Mouse (Mus musculus) right cerebral cortex, adult 18-20 months (tissue): ENCODE results near the gene Myo18a.
"Not testable (repeated sequence)": the region's sequence is repeated elsewhere in the genome, so short reads cannot be mapped to it uniquely, and the experiment has no call there.

Experiments used
- DNase-seq: peaks from one replicate; pipeline ENCODE4 v3.0.0; 2022; ENCODE audit warnings: mixed read lengths

Gene Myo18a

DNA sequence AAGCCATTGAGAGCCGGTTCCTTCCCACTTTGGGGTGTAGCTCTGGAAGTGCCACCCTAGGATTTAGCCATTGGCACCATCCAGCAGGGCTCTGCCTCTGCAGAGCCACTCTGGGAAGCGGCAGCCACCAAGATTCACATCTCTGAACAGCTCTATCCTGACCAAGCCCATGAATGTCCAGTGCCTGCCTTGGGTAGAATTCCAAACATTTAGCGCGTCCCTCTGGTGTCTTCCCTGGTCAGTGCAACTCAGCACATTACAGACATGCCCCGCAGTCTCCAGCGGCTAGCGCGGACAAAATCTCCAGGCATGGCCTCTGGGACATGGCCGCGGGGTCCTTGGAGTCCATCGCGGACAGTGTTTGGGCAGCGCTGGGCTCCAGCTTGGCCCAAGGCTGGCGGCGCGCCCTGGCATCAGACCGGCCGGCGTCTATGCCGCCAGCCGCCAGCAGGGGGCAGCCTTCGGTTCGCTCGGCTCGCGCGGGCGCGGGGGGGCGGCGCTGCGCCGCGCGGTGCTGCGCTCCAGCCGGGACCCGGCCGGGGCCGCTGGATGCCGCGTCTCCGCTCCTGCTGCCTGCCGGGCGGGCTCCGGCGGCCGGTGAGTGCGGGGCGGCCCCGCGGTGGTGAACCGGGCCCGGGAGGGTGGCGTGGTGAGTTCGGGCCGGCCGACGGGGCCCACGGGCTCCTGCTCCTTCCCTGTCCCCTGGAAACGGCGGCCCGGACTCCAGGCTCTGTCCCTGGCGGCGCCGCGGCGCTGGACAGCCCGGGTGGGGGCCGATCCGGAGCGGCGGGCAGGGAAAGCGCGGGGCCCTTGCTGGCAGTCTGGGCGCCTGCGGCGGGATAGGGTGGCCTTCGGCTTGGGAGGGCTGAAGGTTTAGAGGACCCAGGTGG, at the start of gene Myo18a:
Gene Myo18a (plus strand): TSS at position 464 of the 890 bp plus-strand sequence.
- DNase-seq: peak; percentile 79

DNA sequence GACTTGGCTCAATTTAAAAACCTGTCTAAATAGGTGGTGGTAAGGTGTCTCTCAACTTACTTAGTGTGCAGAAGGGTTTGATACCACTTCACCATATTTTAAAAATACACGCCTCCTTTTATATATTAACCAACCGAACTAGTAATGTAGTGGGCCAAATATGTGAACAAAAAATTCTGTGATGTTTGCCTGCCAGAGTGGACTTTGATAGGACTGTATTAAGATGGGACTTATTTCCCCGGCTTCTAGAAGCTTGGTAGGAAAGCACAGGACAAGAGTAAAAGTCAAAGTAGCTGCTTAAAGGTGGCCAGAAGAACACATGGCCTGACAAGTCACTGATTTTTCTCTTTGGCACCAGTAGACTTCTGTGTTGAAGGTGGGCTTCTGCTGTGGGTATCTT, 49.3 kb upstream of the Myo18a start:
- no peak for DNase-seq

DNA sequence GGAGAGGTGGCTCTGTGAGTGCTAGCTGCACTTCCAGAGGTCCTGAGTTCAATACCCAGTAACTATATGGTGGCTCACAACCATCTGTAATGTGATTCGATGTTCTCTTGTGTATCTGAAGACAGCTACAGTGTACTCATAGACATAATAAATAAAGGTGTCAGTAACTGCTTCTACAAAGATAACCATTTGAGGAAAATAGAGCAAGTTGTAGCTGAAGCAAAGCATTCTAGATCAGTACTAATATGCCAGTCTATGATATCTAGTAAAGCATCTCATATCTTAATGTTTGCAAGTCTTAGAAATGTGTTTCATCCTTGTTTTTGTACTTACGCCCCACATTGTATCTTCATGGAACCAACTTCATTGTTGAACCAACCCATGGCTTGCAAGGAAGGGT, 44.0 kb upstream of the Myo18a start:
- no peak for DNase-seq

DNA sequence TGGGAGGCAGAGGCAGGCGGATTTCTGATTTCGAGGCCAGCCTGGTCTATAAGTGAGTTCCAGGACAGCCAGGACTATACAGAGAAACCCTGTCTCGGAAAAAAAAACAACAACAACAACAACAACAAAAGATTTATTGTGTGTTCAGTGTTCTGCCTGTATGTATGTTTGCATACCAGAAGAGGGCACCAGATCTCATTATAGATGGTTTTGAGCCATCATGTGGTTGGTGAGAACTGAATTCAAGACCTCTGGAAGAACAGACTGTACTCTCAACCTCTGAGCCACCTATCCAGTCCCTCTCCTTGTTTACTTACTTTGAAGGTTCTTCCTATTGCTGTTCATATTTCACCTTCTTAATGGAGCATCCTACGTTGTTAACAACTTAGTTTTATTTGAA, 41.7 kb upstream of the Myo18a start:
- DNase-seq: no peak

DNA sequence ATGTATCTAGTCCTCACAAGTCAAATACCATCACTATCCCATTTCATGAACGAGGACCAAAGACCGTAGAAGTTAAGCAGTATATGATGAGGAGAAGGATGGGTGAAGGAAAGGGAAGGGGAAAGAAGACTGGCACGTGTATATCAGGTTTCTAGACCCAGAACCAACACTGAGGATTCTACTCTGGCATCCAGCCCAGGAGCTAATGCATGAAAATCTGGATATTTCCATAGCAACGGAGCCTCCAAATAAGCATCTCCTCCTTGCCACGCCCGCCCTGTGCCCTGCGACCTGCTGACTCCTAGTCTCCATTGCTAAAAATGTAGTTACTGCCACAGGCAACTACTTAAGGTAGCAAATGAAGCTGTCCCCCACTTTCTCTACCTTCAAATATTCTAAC, 38.3 kb upstream of the Myo18a start:
- DNase-seq: no peak

DNA sequence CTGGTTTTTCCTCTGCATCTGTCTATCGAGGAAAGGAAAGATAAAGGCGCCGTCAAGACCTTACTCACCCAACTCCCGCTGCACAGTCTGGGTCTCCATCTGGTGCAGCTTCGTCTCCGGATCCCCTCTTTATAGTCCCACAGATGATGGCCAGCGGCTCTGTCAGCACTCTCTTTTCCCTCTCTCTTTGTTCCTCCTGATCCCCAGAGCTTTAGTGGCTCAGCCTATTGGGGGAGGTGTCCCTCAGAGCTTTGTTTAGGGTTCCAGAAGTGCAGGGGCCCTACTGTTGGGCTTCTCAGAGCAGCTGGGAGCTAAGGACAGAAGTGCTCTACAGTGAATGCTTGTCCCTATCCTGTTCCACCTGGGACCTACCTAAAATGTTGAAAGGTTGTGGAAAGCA, 37.9 kb upstream of the Myo18a start, which contains the start of gene Cryba1:
Gene Cryba1 (minus strand): TSS at position 101 of the 400 bp plus-strand sequence.
- DNase-seq: no peak

DNA sequence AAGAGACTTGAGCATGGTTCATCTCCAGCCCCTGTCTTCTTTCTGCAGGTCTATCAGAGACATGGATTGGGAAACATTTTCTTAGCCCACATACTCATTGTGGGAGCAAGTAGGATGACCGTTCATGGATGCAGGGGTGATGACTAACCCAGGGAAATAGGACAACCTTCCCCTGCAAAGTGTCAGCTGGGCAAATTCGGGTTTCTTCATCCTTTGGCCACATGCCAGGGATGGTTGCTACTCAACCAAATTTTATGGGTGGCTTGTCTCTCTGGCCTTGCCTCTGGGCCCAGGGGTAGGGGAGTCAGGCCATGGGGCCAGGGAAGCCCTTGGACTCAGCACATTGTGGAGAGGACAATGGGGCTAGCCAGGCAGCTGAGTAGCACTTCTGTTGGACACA, 34.5 kb upstream of the Myo18a start:
- no peak for DNase-seq

DNA sequence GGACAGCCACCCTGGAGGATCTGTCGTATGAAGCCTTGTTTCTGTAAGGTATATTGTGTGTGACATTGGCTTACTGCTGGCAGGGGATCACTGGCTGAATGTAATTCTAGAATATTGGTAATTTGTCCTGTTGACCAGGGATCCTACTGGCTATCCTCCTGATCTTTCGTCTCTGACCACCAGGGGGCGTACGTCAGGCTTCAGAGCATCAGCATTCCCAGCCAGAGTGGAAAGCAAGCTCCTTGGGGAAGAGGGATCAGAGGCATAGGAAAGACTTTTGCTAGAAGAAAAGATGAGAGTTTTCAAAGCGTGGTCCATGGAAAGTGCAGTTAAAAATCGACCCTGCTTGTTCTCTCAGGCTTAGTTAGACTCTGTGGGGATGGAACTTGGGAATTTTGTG, 25.8 kb upstream of the Myo18a start:
- DNase-seq: peak; percentile 78

DNA sequence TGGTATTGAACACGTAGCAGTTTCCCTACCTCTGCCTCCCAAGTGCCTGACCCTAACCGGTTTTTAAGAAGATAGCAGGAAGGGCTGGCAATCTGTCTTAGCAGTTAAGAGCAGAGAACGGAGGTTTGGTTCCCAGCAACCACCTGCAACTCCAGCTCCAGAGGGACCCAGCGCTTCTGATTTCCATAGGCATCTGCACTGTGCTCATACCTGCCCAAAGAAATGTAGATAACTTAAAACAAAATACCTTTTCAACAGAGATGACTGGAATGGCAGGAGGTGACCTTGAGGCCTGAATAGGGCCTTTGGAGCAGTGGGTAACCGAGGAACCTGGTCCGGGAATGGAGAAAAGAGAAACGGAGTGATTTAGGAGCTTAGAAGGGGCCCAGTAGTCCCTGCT, 24.5 kb upstream of the Myo18a start:
- DNase-seq: no peak

DNA sequence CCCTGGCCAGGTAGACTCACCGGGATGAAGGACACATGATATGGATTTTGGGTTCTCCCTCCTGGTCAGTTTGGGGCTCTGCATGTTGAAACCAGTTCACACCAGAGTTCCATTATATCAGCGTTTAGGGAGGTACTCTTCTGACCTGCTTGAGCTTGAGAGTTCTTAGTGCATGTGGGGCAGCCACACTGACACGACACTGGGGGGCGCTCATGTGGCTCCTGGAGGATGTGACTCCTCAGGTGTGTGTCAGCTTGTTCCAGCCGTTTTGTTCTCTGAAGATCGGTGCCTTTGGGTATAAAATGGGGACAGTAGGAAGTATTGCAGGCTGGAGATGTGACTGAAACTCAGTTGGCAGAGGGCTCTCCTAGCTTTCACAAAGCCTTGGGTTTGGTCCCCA, 19.1 kb upstream of the Myo18a start:
- DNase-seq: peak; percentile 22

DNA sequence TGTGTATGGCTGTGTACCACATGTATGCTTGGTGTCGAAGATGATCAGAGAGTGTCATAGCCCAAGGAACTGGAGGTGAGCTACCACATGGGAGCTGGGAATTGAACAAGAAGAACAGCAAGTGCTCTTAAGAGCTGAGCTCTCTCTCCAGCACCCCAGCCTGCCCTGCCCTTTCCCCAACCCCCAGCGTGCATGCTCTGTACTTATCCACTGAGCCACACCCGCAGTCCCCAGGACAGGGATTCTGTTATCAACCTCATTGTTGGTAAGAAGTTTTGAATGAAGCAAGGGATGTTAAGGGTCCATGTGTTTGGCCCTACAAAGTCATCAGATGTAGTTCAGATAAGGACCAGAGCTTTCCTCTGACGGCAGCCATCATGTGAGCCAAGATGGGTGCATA, 16.4 kb upstream of the Myo18a start:
- no peak for DNase-seq

DNA sequence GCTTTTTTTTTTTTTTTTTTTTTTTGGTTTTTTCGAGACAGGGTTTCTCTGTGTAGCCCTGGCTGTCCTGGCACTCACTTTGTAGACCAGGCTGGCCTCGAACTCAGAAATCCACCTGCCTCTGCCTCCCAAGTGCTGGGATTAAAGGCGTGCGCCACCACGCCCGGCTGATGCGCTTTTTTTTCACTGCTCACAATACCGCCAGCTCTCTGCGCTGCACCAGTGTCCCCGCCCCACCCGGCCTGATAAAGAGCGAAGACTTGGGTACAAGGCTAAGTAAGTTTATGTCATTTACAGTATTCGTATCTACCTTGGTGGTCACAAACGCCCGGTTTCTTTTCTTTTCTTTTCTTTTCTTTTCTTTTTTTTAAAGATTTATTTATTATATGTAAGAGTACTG, 15.9 kb upstream of the Myo18a start:
- not testable (repeated sequence) for DNase-seq

DNA sequence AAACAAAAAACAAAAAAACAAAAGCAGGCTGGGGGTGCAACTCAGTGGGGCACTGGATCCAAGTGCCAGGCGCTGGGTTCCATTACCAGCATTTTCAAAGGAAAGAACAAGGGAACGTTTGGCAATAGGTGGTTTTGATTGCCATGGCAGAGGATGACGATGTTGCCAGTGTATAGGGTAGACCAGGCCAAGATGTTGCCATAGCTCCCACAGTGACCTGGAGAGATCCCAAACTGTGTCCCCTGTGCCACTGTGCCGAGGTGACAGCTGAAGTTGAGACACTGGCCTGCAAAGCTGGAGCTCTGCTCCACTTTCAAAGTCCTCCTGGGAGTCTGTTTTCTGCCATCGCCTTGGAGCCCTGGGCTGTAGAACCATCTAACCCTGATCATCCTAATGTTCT, 14.1 kb upstream of the Myo18a start:
- no peak for DNase-seq

DNA sequence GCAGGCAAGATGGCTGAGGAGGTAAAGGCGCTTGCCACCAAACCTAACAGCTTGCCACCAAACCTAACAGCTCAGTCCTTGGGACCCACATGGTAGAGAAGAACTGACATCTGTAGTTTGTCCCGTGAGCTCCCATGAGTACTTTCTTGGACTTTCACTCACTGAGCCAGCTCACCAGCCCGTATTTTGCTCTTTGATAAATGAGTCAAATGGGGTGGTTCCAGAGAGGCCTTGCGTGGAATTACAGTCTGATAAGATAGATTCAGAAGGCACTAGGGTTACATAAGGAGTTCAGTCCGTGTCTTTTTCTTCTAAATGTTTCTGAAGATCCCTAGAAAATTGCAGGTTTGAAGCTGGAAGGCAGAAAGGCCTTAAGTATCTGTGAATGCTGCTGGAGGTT, 10.5 kb upstream of the Myo18a start:
- no peak for DNase-seq

DNA sequence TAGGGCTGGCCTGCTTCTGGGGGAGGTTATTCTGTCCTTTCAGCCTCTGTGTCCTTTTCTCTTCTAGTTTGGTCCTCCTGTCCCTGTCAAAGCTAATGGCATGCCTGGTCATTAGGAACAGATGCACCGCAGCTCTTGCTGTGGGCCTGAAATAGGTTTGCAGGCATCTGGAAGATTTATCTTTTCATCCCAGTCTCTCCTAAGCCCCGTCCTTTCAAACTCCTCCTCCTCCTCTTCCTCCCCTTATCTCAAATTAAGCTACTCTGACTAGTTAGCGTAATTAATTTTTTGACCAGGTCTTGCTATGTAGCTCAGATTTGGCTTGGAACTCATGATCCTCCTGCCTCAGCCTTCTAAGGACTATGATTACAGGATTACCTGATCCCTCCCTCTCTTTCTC, 9.6 kb upstream of the Myo18a start:
- DNase-seq: no peak

DNA sequence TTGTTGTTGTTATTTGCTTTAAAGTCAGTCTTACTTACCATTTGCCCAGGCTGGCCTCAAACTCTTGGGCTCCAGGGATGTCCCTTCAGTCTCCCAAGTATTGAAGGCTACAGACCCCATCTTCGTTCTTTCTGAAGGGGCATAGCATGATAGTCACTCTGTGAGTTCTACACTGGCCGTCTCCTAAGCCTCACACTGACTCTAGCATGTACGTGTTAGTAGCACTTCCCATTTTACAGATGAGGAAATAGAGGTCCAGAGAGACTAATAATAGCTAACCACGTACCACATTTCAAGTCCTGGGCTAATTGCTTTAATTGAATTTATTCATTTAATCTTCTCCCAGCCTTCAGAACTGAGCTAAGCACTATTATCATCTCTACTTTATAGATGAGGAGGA, 3.0 kb upstream of the Myo18a start:
- no peak for DNase-seq

DNA sequence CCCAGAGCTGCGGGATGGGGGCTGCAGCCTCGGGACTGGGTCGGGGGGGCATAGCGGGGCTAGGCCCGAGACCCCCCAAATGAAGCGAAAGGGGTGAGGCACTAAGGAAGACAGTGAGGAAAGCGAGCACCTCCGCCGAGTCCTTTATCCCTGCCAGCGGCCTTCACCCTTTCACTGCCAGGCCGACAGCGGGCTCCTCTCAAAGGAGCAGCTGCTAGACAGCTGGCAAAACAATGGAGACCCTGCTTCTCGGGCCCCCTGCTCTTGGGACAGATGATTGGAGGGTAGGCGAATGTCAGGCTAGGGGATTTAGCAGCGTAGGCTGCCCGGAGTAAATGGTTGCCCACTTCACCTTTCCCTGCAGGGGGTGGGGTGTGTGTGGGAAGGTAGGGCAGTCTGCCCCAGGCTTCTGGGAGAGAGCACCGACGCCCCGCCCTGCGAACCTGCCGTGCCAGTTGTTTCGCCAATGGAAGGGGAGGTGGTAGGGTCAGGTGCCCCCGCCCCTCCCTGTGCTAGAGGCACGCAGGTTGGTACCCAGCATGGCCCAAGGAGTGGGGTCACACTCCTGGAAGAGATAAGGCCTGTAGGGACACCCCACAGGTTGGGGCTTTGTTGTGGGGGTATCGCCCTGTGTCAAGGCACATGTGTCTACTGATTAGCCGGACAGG, 761 bp downstream of the Myo18a start:
- peak; percentile 47 for DNase-seq

DNA sequence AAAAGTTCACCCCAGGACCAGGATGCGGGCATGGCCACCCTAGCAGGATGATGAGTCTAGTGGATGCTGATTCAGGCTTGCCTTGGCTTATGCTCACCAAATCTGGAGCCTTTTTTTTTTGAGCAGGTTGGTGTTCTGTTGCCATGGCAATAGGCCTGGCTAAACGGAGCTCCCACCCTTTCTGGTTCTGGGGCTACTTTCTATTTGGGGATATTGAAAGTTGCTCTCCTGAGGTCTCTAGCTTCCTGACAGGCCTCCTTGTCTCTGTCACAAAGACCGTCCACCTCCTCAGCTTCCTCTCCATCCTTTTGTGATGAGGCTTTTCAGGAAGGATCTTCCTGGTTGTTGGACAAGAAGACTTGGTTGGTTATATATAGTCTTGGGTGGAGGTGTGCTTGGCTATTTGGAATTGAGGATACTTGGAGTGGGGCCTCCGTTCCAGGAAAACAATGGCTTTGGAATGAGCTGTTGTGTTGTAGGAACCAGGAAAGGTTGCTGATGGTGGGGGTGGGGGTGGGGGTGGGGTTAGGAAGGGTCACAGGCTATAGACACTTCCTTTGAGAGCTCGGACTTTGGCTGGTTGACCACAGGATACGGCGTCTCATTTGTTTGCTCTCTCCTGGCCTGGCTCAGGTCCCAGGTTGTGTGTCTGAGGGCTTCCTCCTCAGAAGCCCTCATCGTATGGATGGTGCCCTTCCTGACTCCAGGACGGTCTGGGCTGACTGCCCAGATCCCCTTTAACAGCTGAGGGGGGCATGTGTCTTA, 1.8 kb downstream of the Myo18a start:
- DNase-seq: peak; percentile 59

DNA sequence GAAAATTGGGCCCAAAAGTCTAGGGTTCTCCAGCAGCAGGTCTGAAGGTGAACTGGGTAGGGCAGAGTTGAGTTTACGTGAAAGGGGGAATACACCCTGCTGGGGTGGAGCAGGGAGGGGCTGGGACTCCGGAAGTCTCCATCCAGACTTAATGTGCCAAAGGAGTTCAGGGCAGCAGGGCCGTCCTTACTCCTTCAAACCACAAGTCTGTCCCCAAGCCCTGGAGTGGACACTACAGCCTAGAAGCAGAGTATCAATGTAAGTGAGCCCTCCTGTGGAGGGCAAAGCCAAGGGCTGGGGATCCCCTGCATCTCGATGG, 2.4 kb downstream of the Myo18a start:
- no peak for DNase-seq

DNA sequence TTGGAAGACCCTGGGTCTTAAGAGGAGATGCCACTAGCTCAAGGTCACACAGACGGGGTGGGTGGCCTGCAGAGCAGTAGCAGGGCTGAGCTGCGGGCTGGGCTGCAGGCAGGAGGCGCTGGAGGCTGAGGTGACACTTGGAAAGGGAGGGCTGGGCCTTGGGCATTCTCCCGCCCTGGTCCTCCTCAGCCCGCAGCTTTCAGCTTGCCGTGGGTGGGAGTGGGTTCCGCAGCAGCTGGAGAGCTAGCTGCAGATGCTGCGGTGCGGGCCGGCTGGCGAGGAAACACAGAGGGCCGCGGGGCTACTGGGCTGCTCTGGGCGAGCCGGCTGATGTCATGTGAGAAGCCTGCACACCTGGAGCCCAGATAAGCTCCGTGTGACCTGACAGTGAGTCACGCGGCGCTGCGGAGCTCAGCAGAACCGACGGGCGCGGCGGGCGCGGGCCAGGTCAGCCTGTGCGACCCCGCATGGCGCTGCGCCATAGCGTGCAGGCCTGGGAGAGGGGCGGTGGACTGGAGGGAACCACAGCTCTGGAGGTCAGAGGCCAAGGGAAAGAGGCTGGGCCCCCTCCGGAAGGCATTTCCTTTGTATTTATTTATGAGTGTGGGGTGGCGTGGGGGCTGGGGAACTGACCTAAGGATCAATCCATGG, 3.4 kb downstream of the Myo18a start:
- peak; percentile 72 for DNase-seq

DNA sequence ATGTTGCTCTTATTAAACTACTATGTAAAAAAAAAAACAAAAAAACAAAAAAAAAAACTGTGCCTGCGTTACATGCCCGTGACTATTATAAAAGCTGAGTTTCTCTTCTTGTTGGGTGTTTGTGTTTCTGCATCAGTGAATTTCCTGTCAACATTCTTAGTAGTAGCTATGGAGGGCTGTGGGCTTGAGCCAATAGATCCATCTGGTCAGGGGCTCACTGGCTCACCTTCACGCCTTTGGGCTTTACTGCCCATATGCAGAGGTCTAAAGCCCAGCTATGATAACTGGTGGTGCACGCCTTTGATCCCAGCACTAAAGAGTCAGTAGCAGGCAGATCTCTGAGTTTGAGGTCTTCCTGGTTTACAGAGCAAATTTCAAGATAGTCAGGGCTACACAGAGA, 6.5 kb downstream of the Myo18a start:
- no peak for DNase-seq

DNA sequence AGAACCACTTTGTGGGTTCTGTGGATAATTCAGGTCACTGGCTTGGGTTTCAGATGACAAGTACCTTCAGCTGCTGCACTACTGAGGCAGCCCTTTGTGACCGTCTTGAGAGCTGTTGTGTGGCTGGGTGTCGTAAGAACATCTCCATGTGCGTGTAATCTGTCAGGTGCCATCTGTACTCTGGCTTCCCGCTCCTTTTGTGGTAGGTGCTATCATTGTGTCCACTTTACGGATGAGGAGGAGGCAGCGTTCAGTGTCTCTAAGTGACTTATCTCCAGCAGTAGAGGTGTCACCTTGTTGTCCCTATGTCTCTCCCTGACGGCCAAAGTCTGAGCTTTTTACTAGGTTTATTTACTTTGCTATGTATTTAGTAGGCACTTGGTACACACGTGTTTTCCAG, 7.3 kb downstream of the Myo18a start:
- DNase-seq: no peak
